Mouse (Mus musculus) forebrain, embryonic 12.5 days (tissue): Measurements from ENCODE around the gene Grasp. TPM values are rescaled to one million over a fixed set of nuclear protein-coding genes. Genes with fewer than 3 reads are reported as not detected.
A peak's percentile ranks its signal among the peaks of the same experiment; 100 is the strongest.

Source experiments
- ATAC-seq: fragments of 200-750 bp; cut with Nextera tagmentation; 2 replicates; pipeline ENCODE4 v1.8.0; 2017; ENCODE audit warnings: moderate TSS enrichment; ENCODE audit not compliant: low FRiP score
- H3K27ac ChIP-seq: fragments of 300-500 bp; sonication (generic); 2 replicates; pipeline ENCODE4 v1.5.1; 2016; ENCODE audit warnings: mild to moderate bottlenecking
- H3K27me3 ChIP-seq: fragments of 300-500 bp; sonication (generic); 2 replicates; pipeline ENCODE4 v1.6.1; 2016; ENCODE audit warnings: mild to moderate bottlenecking
- H3K36me3 ChIP-seq: fragments of 300-500 bp; sonication (generic); replicated peaks from 2 replicates; pipeline ENCODE4 v1.6.1; 2016; ENCODE audit warnings: mild to moderate bottlenecking
- H3K4me1 ChIP-seq: fragments of 300-500 bp; sonication (generic); 2 replicates; pipeline ENCODE4 v1.6.1; 2016
- H3K4me2 ChIP-seq: fragments of 300-500 bp; sonication (generic); 2 replicates; pipeline ENCODE4 v1.6.1; 2016; ENCODE audit warnings: mild to moderate bottlenecking, moderate library complexity
- H3K4me3 ChIP-seq: fragments of 300-500 bp; sonication (generic); replicated peaks from 2 replicates; pipeline ENCODE4 v1.5.1; 2016; ENCODE audit warnings: mild to moderate bottlenecking
- H3K9ac ChIP-seq: fragments of 300-500 bp; sonication (generic); 2 replicates; pipeline ENCODE4 v1.6.1; 2016; ENCODE audit warnings: mild to moderate bottlenecking
- H3K9me3 ChIP-seq: fragments of 300-500 bp; sonication (generic); 2 replicates; pipeline ENCODE4 v1.6.1; 2016
- WGBS: fragments of 180-500 bp; shearing (Covaris S2); methylation state at CpG from one replicate; pipeline ENCODE4 v1.1.7; 2016; 5-methylcytosine and 5-hydroxymethylcytosine counted together
- polyA plus RNA-seq: library from polyadenylated mRNA; unstranded; fragments of >200 nt; fragmentation: Nextera tagmentation; extraction: Ambion mirVana; gene quantifications from 2 replicates; pipeline ENCODE4 v1.2.1, GENCODE M21; 2016

The Grasp gene
- polyA plus RNA-seq, 1 experiment from 2014 or later: 4.1 TPM

- no peak overlapping the region for H3K9ac ChIP-seq
- H3K36me3 ChIP-seq: no peaks in the 10 kb centered on the region
- no peaks in the 10 kb centered on the region for H3K9me3 ChIP-seq
- no peak overlapping the region for H3K27ac ChIP-seq
- peaks cover 19% of the 10 kb centered on the region for H3K27me3 ChIP-seq
- 81% methylated on average over 14 of the region's 14 CpGs for WGBS
- H3K4me2 ChIP-seq: no peak overlapping the region
- peaks cover 14% of the 10 kb centered on the region for H3K4me1 ChIP-seq
- ATAC-seq: no peak
- no peak overlapping the region for H3K4me3 ChIP-seq
Measured at GRCm38 (mm10) chr15:101256463-101257206, 32.6 kb downstream of the Grasp start.

- Histone ChIP-seq H3K27me3 (peaks cover 7% of the 10 kb centered on the region; the same call in 1 of the 2 replicates), H3K9me3 (no peaks in the 10 kb centered on the region), H3K4me1 (peaks cover 14% of the 10 kb centered on the region), H3K27ac (no peak overlapping the region), H3K9ac (no peak overlapping the region), H3K4me3 (no peak overlapping the region), H3K36me3 (no peaks in the 10 kb centered on the region), H3K4me2 (no peak overlapping the region)
- no peak for ATAC-seq
- WGBS: 86% methylated on average over 11 of the region's 11 CpGs
Measured at GRCm38 (mm10) chr15:101258420-101258819, 34.4 kb downstream of the Grasp start.

GRCm38 (mm10) chr15:101259922-101260321, 35.9 kb downstream of the Grasp start:
- no peak for ATAC-seq
- 73% methylated on average over 3 of the region's 3 CpGs for WGBS

GRCm38 (mm10) chr15:101260387-101260786, 36.4 kb downstream of the Grasp start:
- H3K4me2 ChIP-seq: no peak overlapping the region
- no peaks in the 10 kb centered on the region for H3K9me3 ChIP-seq
- no peak overlapping the region for H3K4me3 ChIP-seq
- H3K9ac ChIP-seq: no peak overlapping the region
- H3K27me3 ChIP-seq: peaks cover 21% of the 10 kb centered on the region
- H3K36me3 ChIP-seq: no peaks in the 10 kb centered on the region
- ATAC-seq: no peak
- WGBS: 70% methylated on average over 10 of the region's 10 CpGs
- H3K27ac ChIP-seq: no peak overlapping the region
- peaks cover 3% of the 10 kb centered on the region; the same call in 1 of the 2 replicates for H3K4me1 ChIP-seq

More at GRCm38 (mm10) chr15:101259922-101260321, 35.9 kb downstream of the Grasp start:
- H3K9me3 ChIP-seq: no peaks in the 10 kb centered on the region
- H3K4me1 ChIP-seq: peaks cover 3% of the 10 kb centered on the region; the same call in 1 of the 2 replicates
- no peak overlapping the region for H3K4me3 ChIP-seq
- no peak overlapping the region for H3K4me2 ChIP-seq
- 0 out of 2 replicates have a peak, but pooled peaks cover 16% of the 10 kb centered on the region for H3K27me3 ChIP-seq
- no peak overlapping the region for H3K9ac ChIP-seq
- H3K36me3 ChIP-seq: no peaks in the 10 kb centered on the region
- no peak overlapping the region for H3K27ac ChIP-seq

- H3K9me3 ChIP-seq: no peaks in the 10 kb centered on the region
- peaks cover 5% of the 10 kb centered on the region for H3K4me1 ChIP-seq
- no peaks in the 10 kb centered on the region for H3K36me3 ChIP-seq
- no peak for ATAC-seq
- H3K9ac ChIP-seq: no peak overlapping the region
- peaks cover 28% of the 10 kb centered on the region for H3K27me3 ChIP-seq
- no peak overlapping the region for H3K4me2 ChIP-seq
- no peak overlapping the region for H3K4me3 ChIP-seq
- 70% methylated on average over 13 of the region's 13 CpGs for WGBS
- peak overlapping the region; percentile 42; the same call in 1 of the 2 replicates for H3K27ac ChIP-seq
Measured at GRCm38 (mm10) chr15:101260874-101261622, 37.1 kb downstream of the Grasp start.

GRCm38 (mm10) chr15:101262502-101262901, 38.5 kb downstream of the Grasp start:
- H3K27me3 ChIP-seq: peaks cover 37% of the 10 kb centered on the region
- no peak overlapping the region for H3K4me2 ChIP-seq
- no peak overlapping the region for H3K4me3 ChIP-seq
- ATAC-seq: no peak
- no peak overlapping the region for H3K9ac ChIP-seq
- no peak overlapping the region for H3K27ac ChIP-seq
- 78% methylated on average over 5 of the region's 5 CpGs for WGBS
- H3K36me3 ChIP-seq: no peaks in the 10 kb centered on the region
- H3K9me3 ChIP-seq: no peaks in the 10 kb centered on the region
- peaks cover 18% of the 10 kb centered on the region for H3K4me1 ChIP-seq

- H3K4me1 ChIP-seq: peaks cover 16% of the 10 kb centered on the region
- H3K27ac ChIP-seq: no peak overlapping the region
- 0% methylated on average over 52 of the region's 57 CpGs for WGBS
- H3K9ac ChIP-seq: peak overlapping the region; percentile 64
- H3K27me3 ChIP-seq: peaks cover 50% of the 10 kb centered on the region
- peak; percentile 78 for ATAC-seq
- H3K36me3 ChIP-seq: peaks cover 7% of the 10 kb centered on the region; the same call in 1 of the 2 replicates
- peak overlapping the region; percentile 93 for H3K4me2 ChIP-seq
- peak overlapping the region; percentile 51 for H3K4me3 ChIP-seq
- H3K9me3 ChIP-seq: no peaks in the 10 kb centered on the region
Measured at GRCm38 (mm10) chr15:101266132-101266963, 42.4 kb downstream of the Grasp start.

- H3K9me3 ChIP-seq: no peaks in the 10 kb centered on the region
- peaks cover 50% of the 10 kb centered on the region for H3K27me3 ChIP-seq
- peak overlapping the region; percentile 64 for H3K9ac ChIP-seq
- peak overlapping the region; percentile 51 for H3K4me3 ChIP-seq
- H3K36me3 ChIP-seq: peaks cover 9% of the 10 kb centered on the region; the same call in 1 of the 2 replicates
- no peak overlapping the region for H3K27ac ChIP-seq
- H3K4me2 ChIP-seq: peak overlapping the region; percentile 93
- 7% methylated on average over 25 of the region's 25 CpGs for WGBS
- no peak for ATAC-seq
- peaks cover 16% of the 10 kb centered on the region for H3K4me1 ChIP-seq
Measured at GRCm38 (mm10) chr15:101267053-101268032, 43.4 kb downstream of the Grasp start.

- 92% methylated on average over 29 of the region's 29 CpGs for WGBS
- Histone ChIP-seq H3K27me3 (peaks cover 36% of the 10 kb centered on the region), H3K27ac (no peak overlapping the region), H3K4me1 (peaks cover 16% of the 10 kb centered on the region), H3K4me3 (no peak overlapping the region), H3K9ac (no peak overlapping the region), H3K4me2 (no peak overlapping the region), H3K36me3 (peaks cover 22% of the 10 kb centered on the region), H3K9me3 (no peaks in the 10 kb centered on the region)
- no peak for ATAC-seq
Measured at GRCm38 (mm10) chr15:101270101-101270820, 46.3 kb downstream of the Grasp start.

- WGBS: 85% methylated on average over 3 of the region's 3 CpGs
- Histone ChIP-seq H3K9me3 (no peaks in the 10 kb centered on the region), H3K27ac (no peak overlapping the region), H3K4me2 (no peak overlapping the region), H3K4me1 (peaks cover 12% of the 10 kb centered on the region), H3K4me3 (no peak overlapping the region), H3K36me3 (peaks cover 22% of the 10 kb centered on the region), H3K27me3 (peaks cover 27% of the 10 kb centered on the region), H3K9ac (no peak overlapping the region)
- no peak for ATAC-seq
Measured at GRCm38 (mm10) chr15:101271107-101271506, 47.1 kb downstream of the Grasp start.
